Mouse (Mus musculus): ENCODE measurements at regions not wholly inside any gene's neighbourhood (a gene's known extent, or its start where the extent isn't known, plus 50 kb on each side); places are given as distances from the start of the nearest gene placed in this dataset.
"Not testable (repeated sequence)": the region's sequence is repeated elsewhere in the genome, so short reads cannot be mapped to it uniquely, and the experiment has no call there.

DNA sequence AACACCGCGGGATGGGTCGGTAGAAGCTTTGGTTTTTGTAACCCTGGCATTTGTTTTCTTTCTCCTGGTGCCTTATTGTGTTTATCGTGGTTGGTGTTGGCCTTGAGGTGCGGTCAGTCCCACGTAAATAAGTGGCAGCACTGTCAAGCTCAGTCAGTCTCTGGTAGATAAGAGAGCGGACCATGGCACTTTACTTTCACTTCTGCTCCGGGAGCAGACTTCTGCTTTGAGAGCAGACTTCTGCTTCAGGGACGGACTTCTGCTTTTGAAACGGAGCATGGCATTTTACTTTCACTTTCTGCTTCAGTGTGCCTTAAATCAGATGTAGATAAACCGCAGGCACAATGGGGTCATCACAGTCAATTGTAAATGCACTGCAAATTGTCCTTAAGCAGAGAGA is 54.3 kb upstream of the Ccdc66 start:
- WGBS, result 91% methylated on average over 11 of the region's 11 CpGs
- not testable (repeated sequence) for H3K4me1 ChIP-seq; DNase-seq (ENCODE audit: low spot score)

DNA sequence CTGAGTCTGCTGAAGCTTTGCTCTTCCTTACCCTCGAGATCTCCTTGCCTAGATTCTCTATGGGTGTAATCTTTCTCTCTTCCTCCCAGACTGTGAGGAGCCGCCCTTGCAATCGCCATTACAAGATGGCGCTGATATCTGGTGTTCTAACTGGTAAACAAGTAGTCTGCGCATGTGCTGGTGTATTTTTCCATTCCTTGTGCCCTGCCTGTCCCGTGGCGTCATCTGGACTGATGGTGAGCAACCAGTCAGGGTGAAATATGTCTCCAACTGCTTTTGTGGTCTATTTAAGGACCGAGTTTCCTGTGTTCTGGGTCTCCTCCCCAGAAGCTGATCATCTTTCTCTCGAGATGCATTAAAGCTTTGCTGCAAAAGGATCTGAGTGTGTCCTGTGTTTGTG is 53.7 kb upstream of the Ccdc66 start:
- not testable (repeated sequence) for H3K9me3 ChIP-seq; H3K27ac ChIP-seq (replicated peaks); H3K36me3 ChIP-seq (replicated peaks); H3K27me3 ChIP-seq (replicated peaks; ENCODE audit: low read depth, poor library complexity, severe bottlenecking); DNase-seq (ENCODE audit: low spot score); H3K4me3 ChIP-seq; H3K4me1 ChIP-seq
- 92% methylated on average over 9 of the region's 9 CpGs for WGBS

More for the DNA sequence above, 54.3 kb upstream of the Ccdc66 start:
- not testable (repeated sequence) for H3K36me3 ChIP-seq (replicated peaks); H3K9me3 ChIP-seq; H3K27ac ChIP-seq (replicated peaks); H3K4me3 ChIP-seq; H3K27me3 ChIP-seq (replicated peaks; ENCODE audit: low read depth, poor library complexity, severe bottlenecking)

GRCm38 (mm10) chr14:27560434-27560833 is 52.2 kb upstream of the Ccdc66 start:
- WGBS, result 49% methylated on average over 4 of the region's 4 CpGs
- Histone ChIP-seq H3K4me3 (no peak overlapping the region), H3K27me3 (replicated peaks; ENCODE audit: low read depth, poor library complexity, severe bottlenecking) (no peaks in the 10 kb centered on the region), H3K4me1 (no peaks in the 10 kb centered on the region), H3K9me3 (no peaks in the 10 kb centered on the region), H3K36me3 (replicated peaks) (no peaks in the 10 kb centered on the region), H3K27ac (replicated peaks) (no peak overlapping the region)
- DNase-seq (ENCODE audit: low spot score), result peak; percentile 67

GRCm38 (mm10) chr14:27558794-27559491 is 50.7 kb upstream of the Ccdc66 start:
- Histone ChIP-seq H3K27ac (replicated peaks) (no peak overlapping the region), H3K36me3 (replicated peaks) (no peaks in the 10 kb centered on the region), H3K27me3 (replicated peaks; ENCODE audit: low read depth, poor library complexity, severe bottlenecking) (no peaks in the 10 kb centered on the region), H3K4me3 (no peak overlapping the region), H3K9me3 (no peaks in the 10 kb centered on the region), H3K4me1 (no peaks in the 10 kb centered on the region)
- no peak for DNase-seq (ENCODE audit: low spot score)
- WGBS, result 74% methylated on average over 3 of the region's 3 CpGs
